Mouse (Mus musculus) embryo, embryonic 10.5 days (tissue): ENCODE data around the gene Svop.
A peak's percentile ranks its signal among the peaks of the same experiment; 100 is the strongest.

ENCODE experiments used
- DNase-seq: peaks from one replicate; pipeline ENCODE4 v3.0.0-alpha.2; 2015; ENCODE audit warnings: low spot score

The Svop gene

GRCm38 (mm10) chr5:113993487-113994465 is 97.6 kb downstream of the Svop start, which contains the start of gene Ssh1:
Ssh1 (minus strand) TSS chr5:113993894.
- DNase-seq, result peak; percentile 91

GRCm38 (mm10) chr5:113993031-113993486 is 98.3 kb downstream of the Svop start:
- peak; percentile 76 for DNase-seq

- no peak for DNase-seq
These were observed 99.0 kb downstream of the Svop start for GRCm38 (mm10) chr5:113992339-113992831.

GRCm38 (mm10) chr5:113991141-113991540 is 100.2 kb downstream of the Svop start:
- DNase-seq, result no peak

DNA sequence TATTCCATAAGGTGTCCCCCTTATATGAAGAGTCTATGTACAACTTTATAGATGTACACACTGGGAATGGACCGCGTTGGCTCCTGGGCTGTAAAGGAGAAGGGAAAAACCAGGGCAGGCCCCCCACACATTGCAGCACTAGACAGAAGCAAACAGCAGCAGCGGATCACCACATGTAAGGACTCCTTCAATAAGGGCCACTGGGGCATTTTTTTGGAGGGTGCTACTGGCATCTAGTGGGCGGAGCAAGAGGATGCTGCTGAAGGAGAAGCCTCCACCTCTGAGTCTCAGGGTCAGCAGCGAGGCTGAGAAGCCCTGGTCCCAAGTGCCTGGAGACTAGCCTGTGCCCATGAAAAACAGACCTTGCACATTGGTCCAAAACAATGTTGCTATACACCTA is 100.8 kb downstream of the Svop start:
- no peak for DNase-seq

- no peak for DNase-seq
These were observed 101.8 kb downstream of the Svop start for GRCm38 (mm10) chr5:113989437-113990024.

DNA sequence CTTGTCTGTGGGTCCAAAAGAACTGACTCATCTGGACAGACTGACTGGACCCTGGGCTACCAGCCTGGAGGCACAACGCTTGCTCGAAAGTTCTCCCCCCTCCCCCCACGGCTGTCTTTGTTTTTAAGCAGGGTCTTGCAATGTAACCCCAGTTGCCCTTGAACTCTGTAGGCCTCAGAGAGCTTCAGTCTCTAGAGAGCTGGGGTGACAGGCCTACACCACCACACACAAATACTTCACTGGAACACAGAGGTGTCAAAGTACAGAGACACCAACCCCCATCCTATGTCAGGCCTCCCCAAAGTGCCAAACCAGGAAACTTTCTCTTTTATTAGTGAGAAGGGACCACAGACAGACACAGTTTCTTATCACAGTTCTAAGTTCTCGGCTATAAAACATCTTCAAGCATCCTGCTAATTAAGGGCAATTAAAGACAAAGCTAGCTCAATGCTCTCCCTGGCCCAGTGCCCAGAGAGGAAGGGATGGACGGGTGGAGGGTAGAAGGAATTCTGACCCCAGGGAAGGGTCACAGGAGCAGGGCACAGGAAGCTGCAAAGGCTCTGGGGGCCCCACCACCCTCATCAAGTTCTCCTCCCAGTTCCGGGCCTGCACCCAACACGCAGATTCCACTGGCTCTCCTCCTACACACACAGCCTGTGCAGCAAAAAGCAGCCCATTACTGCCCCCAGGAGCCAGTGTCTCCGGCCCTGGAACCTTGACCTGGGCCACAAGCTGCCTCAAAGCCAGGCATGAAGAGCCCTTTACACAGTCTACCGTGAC is 105.0 kb downstream of the Svop start:
- DNase-seq, result no peak

GRCm38 (mm10) chr5:113985737-113986136 is 105.6 kb downstream of the Svop start:
- DNase-seq, result no peak

DNA sequence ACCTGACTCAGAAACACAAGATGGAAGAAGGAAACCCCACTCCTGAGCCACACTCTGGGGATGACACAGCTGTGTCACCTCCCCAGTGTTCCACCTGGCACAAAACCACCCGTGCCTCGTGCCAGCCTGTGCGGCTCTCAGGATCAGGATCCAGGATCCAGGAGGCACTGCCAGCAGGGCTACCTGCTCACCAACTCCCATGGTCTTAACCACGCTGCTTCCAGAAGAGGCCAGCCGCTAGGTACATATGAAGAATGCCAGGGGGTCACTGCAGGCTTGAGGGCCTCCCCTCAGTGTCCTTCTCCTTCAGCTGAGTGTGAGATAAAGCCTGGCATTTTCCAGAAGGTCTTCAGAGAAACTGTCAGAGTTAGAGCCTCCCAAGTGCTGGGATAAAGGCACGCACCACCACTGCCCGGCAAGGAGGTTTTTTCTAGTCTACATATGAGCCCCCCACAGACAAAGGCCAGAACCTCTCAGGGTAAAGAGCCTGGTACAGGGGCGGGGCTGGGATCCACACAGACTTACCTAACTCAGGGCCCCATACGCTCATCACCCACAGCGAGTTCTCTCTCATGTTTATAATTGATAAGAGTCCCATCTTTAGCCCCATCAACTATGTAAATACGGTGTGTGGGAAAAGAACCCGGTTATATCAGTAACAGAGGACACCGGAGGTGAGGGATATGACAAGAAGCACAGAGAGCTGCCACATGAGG is 107.2 kb downstream of the Svop start:
- DNase-seq, result no peak

GRCm38 (mm10) chr5:113983541-113983940 is 107.8 kb downstream of the Svop start:
- DNase-seq, result no peak

DNA sequence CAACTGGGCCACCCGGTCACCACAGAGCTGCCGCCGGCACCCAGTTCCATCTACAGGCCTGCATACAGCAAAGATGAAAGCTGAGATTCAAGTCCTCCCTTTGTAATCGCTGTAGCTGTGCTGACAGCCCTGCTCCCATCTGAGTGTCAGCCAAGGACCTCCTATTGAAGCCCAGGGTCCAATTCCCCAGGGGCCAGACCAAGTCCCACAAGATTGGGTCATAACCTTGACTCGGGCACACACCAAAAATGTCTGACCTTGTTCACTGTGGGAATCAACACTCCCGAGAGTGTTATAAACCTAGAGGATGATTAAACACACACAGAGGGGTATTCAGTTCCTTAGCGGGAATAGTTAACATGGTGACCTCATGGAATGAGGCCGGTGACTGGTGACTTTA is 109.5 kb downstream of the Svop start:
- DNase-seq, result no peak

DNA sequence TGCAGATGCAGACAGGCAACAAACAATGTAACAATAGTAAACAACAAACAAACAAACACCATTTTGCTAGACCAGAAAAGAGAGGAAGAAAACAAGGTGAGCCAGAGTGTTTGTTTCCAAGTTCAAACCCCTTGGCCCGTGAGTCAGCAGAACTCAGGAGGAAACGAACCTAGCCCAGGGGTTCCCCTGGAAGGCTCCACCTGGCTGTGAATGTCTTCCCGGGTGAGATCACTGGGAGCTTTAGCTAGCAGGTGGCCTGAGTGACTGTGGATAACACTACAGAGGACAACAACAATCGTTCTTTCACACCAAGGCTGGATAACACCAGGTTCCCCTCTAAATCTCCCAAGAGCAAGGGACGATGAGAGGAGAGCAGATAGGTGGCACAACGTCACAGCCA is 110.2 kb downstream of the Svop start:
- DNase-seq, result no peak

- no peak for DNase-seq
These were observed 110.9 kb downstream of the Svop start for GRCm38 (mm10) chr5:113980511-113980910.

- no peak for DNase-seq
These were observed 114.1 kb downstream of the Svop start for GRCm38 (mm10) chr5:113977309-113977708.
